Mouse (Mus musculus) brain, embryonic 18.5 days (tissue): Measurements from ENCODE around the gene Wwp2.

Source experiments
- DNase-seq: peaks from one replicate; pipeline ENCODE4 v3.0.0-alpha.2; 2012; ENCODE audit warnings: low read depth, low spot score

The Wwp2 gene

DNA sequence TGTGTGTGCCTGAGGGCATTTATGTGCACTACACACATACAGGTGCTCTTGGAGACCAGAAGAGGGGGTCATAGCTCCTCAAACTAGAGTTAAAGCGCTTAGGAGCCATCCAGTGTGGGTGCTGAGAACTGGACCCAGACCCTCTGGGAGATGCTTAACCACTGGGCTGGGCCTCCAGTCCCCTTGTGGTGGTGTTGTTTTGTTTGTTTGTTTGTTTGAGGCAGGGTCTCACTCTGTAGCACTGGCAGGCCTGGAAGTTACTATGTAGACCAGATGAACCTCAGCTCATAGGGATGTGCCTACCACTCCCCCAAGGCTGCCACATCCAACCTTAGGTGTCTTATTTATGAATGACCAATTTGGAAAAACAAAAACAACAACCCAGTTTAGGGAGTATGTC lies 70.9 kb downstream of the Wwp2 start:
- no peak for DNase-seq

- DNase-seq = no peak
Measured at GRCm38 (mm10) chr8:107510204-107510603, 74.0 kb downstream of the Wwp2 start.

- DNase-seq = no peak
Measured at GRCm38 (mm10) chr8:107510766-107511165, 74.6 kb downstream of the Wwp2 start.

GRCm38 (mm10) chr8:107513249-107513648 lies 77.1 kb downstream of the Wwp2 start:
- no peak for DNase-seq

- DNase-seq = no peak
Measured at GRCm38 (mm10) chr8:107514949-107515721, 79.0 kb downstream of the Wwp2 start.

- DNase-seq = no peak
Measured at GRCm38 (mm10) chr8:107518726-107519125, 82.6 kb downstream of the Wwp2 start.

- no peak for DNase-seq
Measured at GRCm38 (mm10) chr8:107519860-107520259, 83.7 kb downstream of the Wwp2 start.

- no peak for DNase-seq
Measured at GRCm38 (mm10) chr8:107521788-107522554, 85.8 kb downstream of the Wwp2 start.

- no peak for DNase-seq
Measured at GRCm38 (mm10) chr8:107522555-107522833, 86.3 kb downstream of the Wwp2 start.

GRCm38 (mm10) chr8:107524535-107524934 lies 88.4 kb downstream of the Wwp2 start:
- DNase-seq = no peak

DNA sequence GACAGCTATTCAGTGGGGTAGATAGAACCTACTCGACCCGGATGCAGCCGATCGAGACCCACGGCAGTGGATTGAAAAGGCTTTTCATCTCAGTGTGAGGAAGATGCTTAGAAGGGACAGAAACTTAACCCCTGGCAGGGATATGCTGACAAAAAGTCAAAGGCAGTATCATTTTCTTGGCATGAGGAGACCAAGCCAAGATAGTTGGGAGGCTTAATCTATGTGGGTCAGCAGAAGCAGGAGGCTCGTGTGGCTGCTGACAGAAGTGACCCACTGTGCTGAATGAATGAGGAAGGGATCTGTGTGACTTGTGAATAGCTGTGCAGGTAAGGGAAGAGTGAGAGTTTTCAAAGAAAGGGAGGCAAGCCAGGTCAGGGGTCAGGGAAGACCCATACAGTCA lies 92.6 kb downstream of the Wwp2 start:
- DNase-seq = no peak

- DNase-seq = no peak
Measured at GRCm38 (mm10) chr8:107537472-107537871, 101.3 kb downstream of the Wwp2 start.

- DNase-seq = no peak
Measured at GRCm38 (mm10) chr8:107540623-107541022, 104.5 kb downstream of the Wwp2 start.

- DNase-seq = no peak
Measured at GRCm38 (mm10) chr8:107541369-107541768, 105.2 kb downstream of the Wwp2 start.

- DNase-seq = no peak
Measured at GRCm38 (mm10) chr8:107542151-107542550, 106.0 kb downstream of the Wwp2 start.

- no peak for DNase-seq
Measured at GRCm38 (mm10) chr8:107543714-107544113, 107.5 kb downstream of the Wwp2 start.

- DNase-seq = no peak
Measured at GRCm38 (mm10) chr8:107544211-107544610, 108.0 kb downstream of the Wwp2 start.

GRCm38 (mm10) chr8:107544651-107545174 lies 108.5 kb downstream of the Wwp2 start:
- DNase-seq = no peak

DNA sequence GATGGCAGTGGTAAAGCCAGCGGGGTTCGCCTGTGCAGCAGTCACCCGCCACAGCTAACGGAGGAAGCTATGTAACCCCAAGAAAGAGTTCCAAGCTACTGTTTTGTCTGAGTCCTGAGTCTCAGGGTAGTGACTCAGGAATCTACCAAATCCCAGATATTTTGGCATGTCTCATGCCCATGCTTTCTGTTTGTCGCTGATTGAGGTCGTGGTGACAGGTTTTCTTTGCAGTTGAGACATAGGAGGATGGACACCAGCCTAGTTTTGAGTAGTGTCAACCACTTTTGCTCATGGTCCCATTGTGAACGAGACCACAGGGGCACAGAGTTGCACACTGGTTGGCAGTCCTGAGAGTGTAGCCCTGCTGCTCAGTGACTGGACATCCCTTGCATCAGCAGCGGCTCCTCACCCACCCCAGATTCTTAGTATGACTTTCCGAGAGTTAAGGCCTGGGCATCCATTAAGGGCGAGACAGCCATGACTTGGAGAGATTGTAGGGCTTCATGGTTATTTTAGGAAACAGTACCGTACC lies 109.5 kb downstream of the Wwp2 start:
- DNase-seq = no peak

- DNase-seq = no peak
Measured at GRCm38 (mm10) chr8:107546154-107546553, 110.0 kb downstream of the Wwp2 start.

DNA sequence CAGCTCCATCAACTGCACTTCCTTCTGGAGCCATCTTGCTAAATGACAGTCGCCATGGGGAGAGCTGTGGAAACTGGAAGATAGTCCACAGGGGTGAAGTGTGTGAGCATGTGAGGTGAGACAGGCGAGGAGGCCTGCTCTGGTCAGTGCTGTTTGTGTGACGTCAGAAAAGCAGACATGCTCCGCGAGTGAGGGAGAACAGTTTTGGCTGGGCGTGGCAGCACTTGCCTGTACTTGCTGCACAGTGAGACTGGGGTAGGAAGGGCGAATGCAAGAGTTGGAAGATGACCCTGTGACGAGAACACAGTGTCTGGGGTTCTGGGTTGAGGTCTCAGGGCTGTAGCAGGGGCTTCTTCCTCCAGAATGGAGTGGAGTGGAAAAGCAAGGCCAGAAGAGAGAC lies 110.7 kb downstream of the Wwp2 start:
- no peak for DNase-seq

- DNase-seq = no peak
Measured at GRCm38 (mm10) chr8:107552234-107552633, 116.1 kb downstream of the Wwp2 start.

- no peak for DNase-seq
Measured at GRCm38 (mm10) chr8:107555231-107555630, 119.1 kb downstream of the Wwp2 start.
